Mouse (Mus musculus): Measurements from ENCODE around the gene Ncstn.
A peak's percentile ranks its signal among the peaks of the same experiment; 100 is the strongest.

GRCm38 (mm10) chr1:172129108-172129507 lies 46.5 kb upstream of the Ncstn start:
- TF ChIP-seq CTCF (IDR thresholded peaks at IDR 0.05; ENCODE audit: insufficient read depth, low read length) (peak; percentile 34; the same call in 1 of the 2 replicates), POLR2A (IDR thresholded peaks at IDR 0.05; ENCODE audit: borderline replicate concordance, extremely low read depth, low read depth, low read length) (no peak)

Measured in lung, adult 2 months (tissue).